Mouse (Mus musculus): ENCODE measurements at regions not wholly inside any gene's neighbourhood (a gene's known extent, or its start where the extent isn't known, plus 50 kb on each side); places are given as distances from the start of the nearest gene placed in this dataset.

- no peak for DNase-seq (ENCODE audit: low read depth, low spot score)
Measured at GRCm38 (mm10) chr10:8072463-8072862, 116.4 kb upstream of the Tab2 start.

- no peak for DNase-seq (ENCODE audit: low read depth, low spot score)
Measured at GRCm38 (mm10) chr10:8071858-8072257, 115.8 kb upstream of the Tab2 start.

GRCm38 (mm10) chr10:8070472-8070871 is 114.4 kb upstream of the Tab2 start:
- peak; percentile 41 for DNase-seq (ENCODE audit: low read depth, low spot score)

- DNase-seq (ENCODE audit: low read depth, low spot score) = no peak
Measured at GRCm38 (mm10) chr10:8066926-8067325, 110.9 kb upstream of the Tab2 start.

- DNase-seq (ENCODE audit: low read depth, low spot score) = no peak
Measured at GRCm38 (mm10) chr10:8065746-8066145, 109.7 kb upstream of the Tab2 start.

GRCm38 (mm10) chr10:8064281-8064680 is 108.3 kb upstream of the Tab2 start:
- DNase-seq (ENCODE audit: low read depth, low spot score) = no peak

- no peak for DNase-seq (ENCODE audit: low read depth, low spot score)
Measured at GRCm38 (mm10) chr10:8063458-8064090, 107.5 kb upstream of the Tab2 start.

GRCm38 (mm10) chr10:8060987-8061386 is 105.0 kb upstream of the Tab2 start:
- no peak for DNase-seq (ENCODE audit: low read depth, low spot score)

- DNase-seq (ENCODE audit: low read depth, low spot score) = no peak
Measured at GRCm38 (mm10) chr10:8059769-8060168, 103.7 kb upstream of the Tab2 start.

GRCm38 (mm10) chr10:8057855-8058254 is 101.8 kb upstream of the Tab2 start:
- no peak for DNase-seq (ENCODE audit: low read depth, low spot score)

GRCm38 (mm10) chr10:8055293-8055692 is 99.3 kb upstream of the Tab2 start:
- DNase-seq (ENCODE audit: low read depth, low spot score) = no peak

- DNase-seq (ENCODE audit: low read depth, low spot score) = no peak
Measured at GRCm38 (mm10) chr10:8043416-8044163, 87.6 kb upstream of the Tab2 start.

GRCm38 (mm10) chr10:8042306-8042705 is 86.3 kb upstream of the Tab2 start:
- DNase-seq (ENCODE audit: low read depth, low spot score) = no peak

- no peak for DNase-seq (ENCODE audit: low read depth, low spot score)
Measured at GRCm38 (mm10) chr10:8041790-8042189, 85.8 kb upstream of the Tab2 start.

- peak; percentile 44 for DNase-seq (ENCODE audit: low read depth, low spot score)
Measured at GRCm38 (mm10) chr10:8037986-8038631, 82.1 kb upstream of the Tab2 start.

GRCm38 (mm10) chr10:8036293-8036692 is 80.3 kb upstream of the Tab2 start:
- no peak for DNase-seq (ENCODE audit: low read depth, low spot score)

- no peak for DNase-seq (ENCODE audit: low read depth, low spot score)
Measured at GRCm38 (mm10) chr10:8035310-8035709, 79.3 kb upstream of the Tab2 start.

- DNase-seq (ENCODE audit: low read depth, low spot score) = no peak
Measured at GRCm38 (mm10) chr10:8032203-8032602, 76.2 kb upstream of the Tab2 start.

- no peak for DNase-seq (ENCODE audit: low read depth, low spot score)
Measured at GRCm38 (mm10) chr10:8028840-8029239, 72.8 kb upstream of the Tab2 start.

- no peak for DNase-seq (ENCODE audit: low read depth, low spot score)
Measured at GRCm38 (mm10) chr10:8027023-8027422, 71.0 kb upstream of the Tab2 start.

- DNase-seq (ENCODE audit: low read depth, low spot score) = no peak
Measured at GRCm38 (mm10) chr10:8023741-8024140, 67.7 kb upstream of the Tab2 start.

- DNase-seq (ENCODE audit: low read depth, low spot score) = no peak
Measured at GRCm38 (mm10) chr10:8021971-8022370, 65.9 kb upstream of the Tab2 start.
